Mouse (Mus musculus): Measurements from ENCODE around the gene Pycr2.
"Not testable (repeated sequence)": the region's sequence is repeated elsewhere in the genome, so short reads cannot be mapped to it uniquely, and the experiment has no call there.

Gene Pycr2

GRCm38 (mm10) chr1:180905307-180905706, 1.2 kb downstream of the Pycr2 start:
- no peak for DNase-seq (ENCODE audit: low read depth, low spot score)

- no peak for DNase-seq (ENCODE audit: low read depth, low spot score)
Observed at GRCm38 (mm10) chr1:180905876-180906275, 1.8 kb downstream of the Pycr2 start.

- DNase-seq (ENCODE audit: low read depth, low spot score): peak; percentile 59
Observed at GRCm38 (mm10) chr1:180906461-180907147, 2.5 kb downstream of the Pycr2 start.

GRCm38 (mm10) chr1:180911138-180911537, 7.0 kb downstream of the Pycr2 start:
- DNase-seq (ENCODE audit: low read depth, low spot score): no peak

GRCm38 (mm10) chr1:180911653-180912287, 7.7 kb downstream of the Pycr2 start:
- DNase-seq (ENCODE audit: low read depth, low spot score): no peak

- no peak for DNase-seq (ENCODE audit: low read depth, low spot score)
Observed at GRCm38 (mm10) chr1:180912792-180913191, 8.7 kb downstream of the Pycr2 start.

GRCm38 (mm10) chr1:180913797-180914196, 9.7 kb downstream of the Pycr2 start:
- DNase-seq (ENCODE audit: low read depth, low spot score): no peak

GRCm38 (mm10) chr1:180916425-180916824, 12.3 kb downstream of the Pycr2 start:
- DNase-seq (ENCODE audit: low read depth, low spot score): no peak

- DNase-seq (ENCODE audit: low read depth, low spot score): no peak
Observed at GRCm38 (mm10) chr1:180917053-180917452, 13.0 kb downstream of the Pycr2 start.

- peak; percentile 91 for DNase-seq (ENCODE audit: low read depth, low spot score)
Observed at GRCm38 (mm10) chr1:180919686-180920085, 15.6 kb downstream of the Pycr2 start.

GRCm38 (mm10) chr1:180922273-180923048, 18.4 kb downstream of the Pycr2 start:
- no peak for DNase-seq (ENCODE audit: low read depth, low spot score)

- peak; percentile 88 for DNase-seq (ENCODE audit: low read depth, low spot score)
Observed at GRCm38 (mm10) chr1:180924737-180925136, 20.6 kb downstream of the Pycr2 start.

- no peak for DNase-seq (ENCODE audit: low read depth, low spot score)
Observed at GRCm38 (mm10) chr1:180926286-180926685, 22.2 kb downstream of the Pycr2 start.

- no peak for DNase-seq (ENCODE audit: low read depth, low spot score)
Observed at GRCm38 (mm10) chr1:180929599-180929998, 25.5 kb downstream of the Pycr2 start.

- DNase-seq (ENCODE audit: low read depth, low spot score): no peak
Observed at GRCm38 (mm10) chr1:180931106-180931505, 27.0 kb downstream of the Pycr2 start.

- DNase-seq (ENCODE audit: low read depth, low spot score): peak; percentile 77
Observed at GRCm38 (mm10) chr1:180933659-180934058, 29.6 kb downstream of the Pycr2 start.

- DNase-seq (ENCODE audit: low read depth, low spot score): peak; percentile 54
Observed at GRCm38 (mm10) chr1:180934467-180935419, 30.6 kb downstream of the Pycr2 start, which contains the start of gene Lefty1. Gene Lefty1, plus strand, starts transcription at chr1:180935022.

- peak; percentile 67 for DNase-seq (ENCODE audit: low read depth, low spot score)
Observed at GRCm38 (mm10) chr1:180936610-180937398, 32.7 kb downstream of the Pycr2 start.

GRCm38 (mm10) chr1:180937631-180938030, 33.5 kb downstream of the Pycr2 start:
- DNase-seq (ENCODE audit: low read depth, low spot score): peak; percentile 40

GRCm38 (mm10) chr1:180938781-180939180, 34.7 kb downstream of the Pycr2 start:
- not testable (repeated sequence) for DNase-seq (ENCODE audit: low read depth, low spot score)
